Mouse (Mus musculus): ENCODE results near the gene Pcsk6. TPM values are rescaled to one million over a fixed set of nuclear protein-coding genes. Genes with fewer than 3 reads are reported as not detected.

The Pcsk6 gene
- total RNA-seq, 1 experiment: 62.6 TPM

DNA sequence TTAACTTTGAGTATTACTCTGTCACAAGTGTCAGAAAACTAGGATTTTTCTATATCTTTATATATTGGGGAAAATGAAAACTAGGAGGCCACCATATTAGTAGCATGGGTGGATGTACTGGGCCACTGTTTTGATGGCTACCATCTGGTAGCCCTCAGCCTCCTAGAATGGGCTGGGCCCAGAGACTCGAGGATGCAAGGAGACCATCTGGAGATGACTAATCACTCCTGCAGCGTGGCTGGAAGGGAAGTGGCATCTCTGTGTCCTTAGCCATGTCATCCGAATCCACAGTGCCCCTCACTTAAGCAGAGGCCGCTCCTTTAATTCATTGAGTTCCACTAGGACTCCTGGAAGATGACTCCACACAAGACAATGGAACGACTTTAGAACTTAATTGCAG, 115.8 kb downstream of the Pcsk6 start:
- H3K4me1 ChIP-seq (ENCODE audit: control insufficient read depth in 2 of 2, insufficient read depth in 2 of 2, low read length in 2 of 2, poor library complexity in 1 of 2): no peaks in the 10 kb centered on the region

DNA sequence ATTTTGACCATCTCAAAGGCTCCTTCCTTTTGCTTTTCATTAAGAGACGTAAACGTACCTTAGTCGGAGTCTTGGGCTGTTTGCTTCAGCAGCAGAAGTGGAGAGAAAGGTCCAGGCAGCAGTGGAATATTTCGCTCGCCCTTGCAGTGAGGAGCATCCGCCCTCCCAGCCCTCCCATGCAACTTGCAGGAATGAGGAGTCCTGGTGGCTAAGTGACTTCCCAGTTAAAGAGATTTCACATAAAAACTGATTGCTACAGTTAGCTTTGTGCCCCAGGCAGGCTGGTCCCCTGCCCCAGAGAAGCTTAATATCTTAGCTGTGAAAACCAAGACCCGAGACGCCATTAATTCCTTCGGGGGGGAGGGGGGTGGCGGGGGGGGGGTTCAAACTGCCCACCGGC, 116.4 kb downstream of the Pcsk6 start:
- in situ Hi-C loops (cut with MboI; ENCODE audit: low sequenced_read_pairs in 2 of 2, unreplicated experiment in 2 of 2): no loop called here
- no peak for DNase-seq (ENCODE audit: low read depth, low spot score)
- Histone ChIP-seq H3K4me1 (ENCODE audit: control insufficient read depth in 2 of 2, insufficient read depth in 2 of 2, low read length in 2 of 2, poor library complexity in 1 of 2) (no peaks in the 10 kb centered on the region), H3K36me3 (ENCODE audit: control insufficient read depth, insufficient read depth, low read length, poor library complexity, severe bottlenecking) (no peaks in the 10 kb centered on the region), H3K9me3 (ENCODE audit: control insufficient read depth, insufficient read depth, low read depth, low read length) (no peaks in the 10 kb centered on the region), H3K9ac (ENCODE audit: insufficient read depth, low read depth, low read length, poor library complexity, severe bottlenecking) (no peak overlapping the region), H3K27ac (ENCODE audit: insufficient read depth, low read depth, low read length, poor library complexity, severe bottlenecking) (no peak overlapping the region), H3K4me3 (ENCODE audit: insufficient read depth in 1 of 2, low read depth in 1 of 2, low read length in 2 of 2, poor library complexity in 1 of 2, severe bottlenecking in 1 of 2) (no peak overlapping the region)
- TF ChIP-seq HCFC1 (IDR thresholded peaks at IDR 0.05; ENCODE audit: borderline replicate concordance, insufficient read depth, low read length): no peak
- no peak for TF ChIP-seq ZNF384 (IDR thresholded peaks at IDR 0.05; ENCODE audit: low read depth, low read length)
- TF ChIP-seq ZC3H11A (IDR thresholded peaks at IDR 0.05; ENCODE audit: borderline replicate concordance, low read depth, low read length): no peak

More for the DNA sequence above, 115.8 kb downstream of the Pcsk6 start:
- Histone ChIP-seq H3K9me3 (ENCODE audit: control insufficient read depth, insufficient read depth, low read depth, low read length) (no peaks in the 10 kb centered on the region), H3K9ac (ENCODE audit: insufficient read depth, low read depth, low read length, poor library complexity, severe bottlenecking) (no peak overlapping the region), H3K27ac (ENCODE audit: insufficient read depth, low read depth, low read length, poor library complexity, severe bottlenecking) (no peak overlapping the region), H3K36me3 (ENCODE audit: control insufficient read depth, insufficient read depth, low read length, poor library complexity, severe bottlenecking) (no peaks in the 10 kb centered on the region), H3K4me3 (ENCODE audit: insufficient read depth in 1 of 2, low read depth in 1 of 2, low read length in 2 of 2, poor library complexity in 1 of 2, severe bottlenecking in 1 of 2) (no peak overlapping the region)
- DNase-seq (ENCODE audit: low read depth, low spot score): no peak
- in situ Hi-C loops (cut with MboI; ENCODE audit: low sequenced_read_pairs in 2 of 2, unreplicated experiment in 2 of 2): no loop called here
- no peak for TF ChIP-seq HCFC1 (IDR thresholded peaks at IDR 0.05; ENCODE audit: borderline replicate concordance, insufficient read depth, low read length)
- no peak for TF ChIP-seq ZNF384 (IDR thresholded peaks at IDR 0.05; ENCODE audit: low read depth, low read length)
- no peak for TF ChIP-seq MAFK (IDR thresholded peaks at IDR 0.05; ENCODE audit: insufficient read depth, low read depth, low read length)
- no peak for TF ChIP-seq ZC3H11A (IDR thresholded peaks at IDR 0.05; ENCODE audit: borderline replicate concordance, low read depth, low read length)
- TF ChIP-seq CHD2 (IDR thresholded peaks at IDR 0.05; ENCODE audit: low read depth, low read length): no peak

DNA sequence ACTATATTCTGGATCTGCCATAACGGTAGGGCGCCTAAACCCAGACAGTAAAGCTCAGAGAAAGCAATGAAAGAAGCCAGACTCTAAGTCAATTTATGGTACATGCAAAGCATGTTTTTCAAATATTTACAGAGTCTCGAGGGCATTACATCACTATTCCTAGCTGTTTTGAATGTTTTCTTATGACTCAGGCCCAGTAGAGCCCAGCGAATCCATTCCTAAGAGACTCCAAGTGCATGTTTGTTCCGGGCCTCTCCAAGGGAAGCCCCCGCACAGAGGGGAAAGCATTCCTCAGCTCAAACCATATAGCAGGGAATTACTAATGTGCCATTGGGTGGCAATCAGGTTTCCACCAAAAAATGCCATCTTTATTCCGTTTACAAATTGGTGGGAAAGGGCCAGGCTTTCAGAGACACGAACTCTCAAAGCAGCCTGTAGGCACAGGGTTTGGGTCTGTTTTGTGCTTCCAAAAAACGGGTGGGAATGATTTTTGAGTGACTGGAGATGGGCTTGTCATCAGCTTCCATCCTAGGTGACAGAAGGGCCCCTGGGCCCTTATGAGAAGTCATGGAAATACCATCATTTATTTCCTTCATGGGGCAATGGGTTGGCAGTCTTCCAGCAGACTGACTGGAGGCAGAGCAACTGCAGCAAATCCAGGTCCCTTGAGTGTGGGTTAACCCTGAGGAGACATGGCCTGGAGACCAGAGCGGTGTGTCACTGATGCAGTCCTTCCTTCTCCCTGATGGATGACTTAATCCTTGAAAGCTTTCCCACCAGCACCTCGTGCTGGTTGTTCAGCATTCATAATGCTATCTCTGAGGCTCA, 117.7 kb downstream of the Pcsk6 start:
- H3K36me3 ChIP-seq (ENCODE audit: control insufficient read depth, insufficient read depth, low read length, poor library complexity, severe bottlenecking): no peaks in the 10 kb centered on the region
- no peak overlapping the region for H3K4me3 ChIP-seq (ENCODE audit: insufficient read depth in 1 of 2, low read depth in 1 of 2, low read length in 2 of 2, poor library complexity in 1 of 2, severe bottlenecking in 1 of 2)
- H3K9ac ChIP-seq (ENCODE audit: insufficient read depth, low read depth, low read length, poor library complexity, severe bottlenecking): no peak overlapping the region
- no peak for TF ChIP-seq CHD2 (IDR thresholded peaks at IDR 0.05; ENCODE audit: low read depth, low read length)
- TF ChIP-seq MAFK (IDR thresholded peaks at IDR 0.05; ENCODE audit: insufficient read depth, low read depth, low read length): no peak
- no peak for TF ChIP-seq ZNF384 (IDR thresholded peaks at IDR 0.05; ENCODE audit: low read depth, low read length)
- no peak for TF ChIP-seq ZC3H11A (IDR thresholded peaks at IDR 0.05; ENCODE audit: borderline replicate concordance, low read depth, low read length)
- no peak for TF ChIP-seq HCFC1 (IDR thresholded peaks at IDR 0.05; ENCODE audit: borderline replicate concordance, insufficient read depth, low read length)
- no peak for DNase-seq (ENCODE audit: low read depth, low spot score)
- no peak overlapping the region for H3K27ac ChIP-seq (ENCODE audit: insufficient read depth, low read depth, low read length, poor library complexity, severe bottlenecking)
- in situ Hi-C loops (cut with MboI; ENCODE audit: low sequenced_read_pairs in 2 of 2, unreplicated experiment in 2 of 2): no loop called here
- H3K9me3 ChIP-seq (ENCODE audit: control insufficient read depth, insufficient read depth, low read depth, low read length): no peaks in the 10 kb centered on the region
- no peaks in the 10 kb centered on the region for H3K4me1 ChIP-seq (ENCODE audit: control insufficient read depth in 2 of 2, insufficient read depth in 2 of 2, low read length in 2 of 2, poor library complexity in 1 of 2)

DNA sequence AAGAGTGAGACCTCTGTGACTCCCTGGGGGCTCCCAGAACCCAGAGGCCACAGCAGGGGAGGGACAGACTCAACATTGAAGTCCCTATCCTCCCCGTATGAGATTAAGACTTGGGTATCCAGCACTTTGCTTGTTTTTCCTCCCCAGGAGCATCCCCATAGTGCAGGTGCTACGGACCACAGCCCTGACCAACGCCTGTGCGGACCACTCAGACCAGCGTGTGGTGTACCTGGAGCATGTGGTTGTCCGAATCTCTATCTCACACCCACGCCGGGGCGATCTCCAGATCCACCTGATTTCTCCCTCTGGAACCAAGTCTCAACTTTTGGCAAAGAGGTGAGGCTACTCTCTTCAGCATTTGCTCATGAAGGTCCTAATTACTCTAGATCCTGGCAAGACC, 118.5 kb downstream of the Pcsk6 start:
- Histone ChIP-seq H3K36me3 (ENCODE audit: control insufficient read depth, insufficient read depth, low read length, poor library complexity, severe bottlenecking) (no peaks in the 10 kb centered on the region), H3K4me1 (ENCODE audit: control insufficient read depth in 2 of 2, insufficient read depth in 2 of 2, low read length in 2 of 2, poor library complexity in 1 of 2) (no peaks in the 10 kb centered on the region), H3K4me3 (ENCODE audit: insufficient read depth in 1 of 2, low read depth in 1 of 2, low read length in 2 of 2, poor library complexity in 1 of 2, severe bottlenecking in 1 of 2) (no peak overlapping the region), H3K27ac (ENCODE audit: insufficient read depth, low read depth, low read length, poor library complexity, severe bottlenecking) (no peak overlapping the region), H3K9me3 (ENCODE audit: control insufficient read depth, insufficient read depth, low read depth, low read length) (no peaks in the 10 kb centered on the region), H3K9ac (ENCODE audit: insufficient read depth, low read depth, low read length, poor library complexity, severe bottlenecking) (no peak overlapping the region)
- in situ Hi-C loops (cut with MboI; ENCODE audit: low sequenced_read_pairs in 2 of 2, unreplicated experiment in 2 of 2): no loop called here
- TF ChIP-seq HCFC1 (IDR thresholded peaks at IDR 0.05; ENCODE audit: borderline replicate concordance, insufficient read depth, low read length) (no peak), MAFK (IDR thresholded peaks at IDR 0.05; ENCODE audit: insufficient read depth, low read depth, low read length) (no peak), CHD2 (IDR thresholded peaks at IDR 0.05; ENCODE audit: low read depth, low read length) (no peak), ZC3H11A (IDR thresholded peaks at IDR 0.05; ENCODE audit: borderline replicate concordance, low read depth, low read length) (no peak), ZNF384 (IDR thresholded peaks at IDR 0.05; ENCODE audit: low read depth, low read length) (no peak)
- DNase-seq (ENCODE audit: low read depth, low spot score): no peak

Data from ES-E14 (cell line).